Mouse (Mus musculus) T-helper 17 cell (primary cell): ENCODE data around the gene Thtpa.

Source experiments
- in situ Hi-C, 2 experiments: fragments of 300-600 bp; cut with MboI, MseI; formaldehyde crosslinking; loops; 1 replicate in 1 of 2; 2 replicates in 1 of 2; pipeline ENCODE4 v1.15.1; 2025; ENCODE audit warnings: high pct_unique_total_duplicates in 2 of 2

Gene Thtpa

DNA sequence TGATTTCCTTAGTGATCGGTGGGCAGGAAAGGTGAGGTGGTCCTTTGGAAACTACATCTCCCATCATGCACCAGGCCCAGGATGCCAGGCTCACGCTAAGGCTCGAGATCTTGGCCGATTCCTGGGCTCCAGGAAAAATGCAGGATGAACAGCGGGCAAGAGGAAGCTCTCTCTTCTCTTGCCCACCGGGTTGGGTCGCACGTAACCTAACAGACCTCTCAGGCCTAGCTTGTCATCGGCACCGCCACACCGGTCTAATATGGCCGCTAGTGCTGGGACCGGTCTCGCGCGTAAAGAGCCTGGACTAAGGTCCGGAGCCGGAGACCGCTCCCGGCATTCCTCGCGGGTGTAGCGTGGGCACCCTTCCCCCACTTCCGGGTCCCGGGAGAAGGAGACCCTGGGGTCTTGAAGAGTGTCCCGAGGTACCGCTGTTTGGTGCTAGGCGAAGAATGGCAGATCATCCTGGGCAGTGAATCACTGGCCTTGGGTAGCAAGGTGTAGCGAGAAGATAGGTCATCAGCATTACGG, at the start of gene Thtpa:
TSS of gene Thtpa (plus strand) at position 81 of the 528 bp plus-strand sequence.
- in situ Hi-C loops, result no loop called here

- in situ Hi-C loops, result no loop called here
These were observed 46.5 kb upstream of the Thtpa start for GRCm38 (mm10) chr14:55047971-55048531.

- in situ Hi-C loops, result no loop called here
These were observed 42.1 kb upstream of the Thtpa start for GRCm38 (mm10) chr14:55052496-55052895.

DNA sequence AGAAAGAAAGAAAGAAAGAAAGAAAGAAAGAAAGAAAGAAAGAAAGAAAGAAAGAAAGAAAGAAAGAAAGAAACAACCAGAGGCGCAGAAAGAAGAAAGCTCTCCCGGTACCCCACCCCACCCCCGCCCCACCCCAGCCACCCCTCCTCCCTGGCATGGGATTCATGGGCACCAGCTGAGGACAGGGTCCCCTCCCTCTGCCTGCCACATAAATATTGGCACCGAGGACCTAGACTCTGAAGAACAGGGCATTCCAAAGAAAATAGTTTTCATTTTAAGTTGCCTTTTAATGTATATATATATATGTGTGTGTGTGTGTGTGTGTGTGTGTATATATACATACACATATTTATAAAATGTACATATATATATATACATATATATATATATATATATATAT, 41.5 kb upstream of the Thtpa start:
- in situ Hi-C loops, result no loop called here

DNA sequence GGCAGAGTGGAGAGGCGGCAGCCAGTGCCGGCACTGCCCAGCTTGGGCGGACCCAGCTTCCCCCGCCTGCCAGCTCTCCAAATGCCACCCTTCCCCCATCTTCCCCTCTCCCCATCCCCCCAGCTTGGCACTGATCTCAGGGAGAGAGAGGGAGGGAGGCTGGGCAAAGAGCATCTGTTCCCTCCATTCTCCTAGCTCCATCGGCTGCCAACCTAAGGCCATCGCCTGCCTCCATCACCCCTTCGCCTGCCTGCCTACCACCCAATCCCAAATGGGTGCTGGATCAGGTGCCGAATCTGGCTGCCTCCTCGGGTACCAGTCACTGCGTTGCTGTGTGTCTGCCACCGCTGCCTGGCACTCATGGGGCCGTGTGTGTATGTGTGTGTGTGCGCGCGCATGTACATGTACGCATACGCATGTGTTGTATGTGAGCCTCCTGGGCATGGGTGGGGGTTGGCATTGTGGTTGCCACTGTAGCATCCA, 40.8 kb upstream of the Thtpa start:
- in situ Hi-C loops, result no loop called here

DNA sequence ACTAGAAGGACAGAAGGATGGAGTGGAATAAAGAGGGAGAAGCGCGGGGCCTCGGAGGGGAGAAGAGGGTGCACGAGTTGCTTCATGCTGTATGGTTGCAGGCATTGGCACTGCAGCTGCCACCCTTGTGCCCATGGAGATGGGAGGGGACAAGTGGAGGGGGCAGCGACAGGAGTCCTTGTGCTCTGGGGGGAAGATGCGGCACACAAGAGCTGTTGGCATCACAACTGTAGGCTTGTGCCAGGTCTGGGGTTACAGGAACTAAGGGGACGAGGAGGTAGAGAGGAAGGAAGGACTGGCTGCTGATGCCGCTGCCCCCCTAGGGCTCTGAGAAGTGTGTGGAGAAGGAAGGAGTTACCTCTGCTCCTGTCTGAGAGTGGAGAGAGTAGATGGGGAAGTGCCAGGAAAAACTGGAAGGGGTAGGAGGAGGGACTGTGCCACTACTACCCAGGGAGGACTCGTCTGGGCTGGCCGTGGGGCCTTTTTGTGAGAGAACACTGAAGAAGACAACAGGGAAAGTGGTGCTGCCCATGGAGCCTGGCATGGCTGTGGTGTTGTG, 40.3 kb upstream of the Thtpa start:
- in situ Hi-C loops, result no loop called here

DNA sequence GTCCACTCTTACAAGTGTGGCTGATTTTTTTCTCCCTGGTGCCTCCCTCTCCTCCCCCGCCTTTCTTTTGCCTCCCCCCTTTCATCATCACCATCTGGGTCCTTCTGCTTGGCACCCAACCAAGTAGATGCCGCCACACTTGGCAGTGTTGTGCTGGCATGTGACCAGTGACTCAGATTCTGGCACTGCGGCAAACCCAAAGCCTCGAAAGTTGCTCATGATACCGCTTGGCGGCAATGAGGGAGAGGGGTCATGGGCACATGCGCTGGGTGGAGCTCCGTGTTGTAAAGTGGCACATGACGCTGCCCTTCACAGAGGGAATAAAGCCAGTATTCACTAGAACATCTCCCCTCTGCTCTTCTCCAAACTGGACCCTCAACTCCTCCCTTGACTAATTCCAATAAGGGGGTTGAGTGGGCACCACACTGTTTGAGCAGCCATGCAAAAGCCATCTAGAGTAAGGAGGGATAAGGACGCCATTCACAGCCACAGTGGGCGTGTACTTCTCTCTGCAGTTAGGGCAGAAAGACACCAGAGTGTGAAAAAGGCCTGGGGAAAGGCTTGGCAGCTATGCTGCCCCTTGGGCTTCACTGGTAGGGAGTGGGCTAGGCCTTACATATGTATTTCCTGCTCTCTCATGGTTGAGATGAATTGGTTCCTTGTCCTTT, 39.3 kb upstream of the Thtpa start:
- in situ Hi-C loops, result no loop called here

DNA sequence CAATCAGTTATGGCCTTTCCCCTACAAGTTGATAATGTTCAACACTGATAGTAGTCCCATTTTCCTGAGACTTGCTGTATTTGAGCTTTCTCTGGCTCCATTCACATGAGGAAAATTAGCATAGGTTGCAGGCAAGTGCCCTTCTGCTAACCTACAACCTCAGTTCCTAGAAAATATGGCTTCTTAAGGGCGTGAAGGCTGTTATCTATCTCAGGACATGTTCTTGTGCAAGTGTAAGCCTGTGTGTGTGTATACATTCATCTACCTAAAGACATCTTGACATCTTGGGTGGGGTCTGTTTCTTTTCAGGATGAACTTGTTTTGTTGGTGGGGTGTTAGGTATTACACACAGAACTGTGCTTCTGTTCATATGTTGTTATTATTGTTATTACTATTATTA, 35.6 kb upstream of the Thtpa start:
- in situ Hi-C loops, result no loop called here

- in situ Hi-C loops, result no loop called here
These were observed 34.7 kb upstream of the Thtpa start for GRCm38 (mm10) chr14:55059931-55060330.

- in situ Hi-C loops, result no loop called here
These were observed 32.7 kb upstream of the Thtpa start for GRCm38 (mm10) chr14:55061845-55062244.

GRCm38 (mm10) chr14:55062626-55063025, 32.0 kb upstream of the Thtpa start:
- in situ Hi-C loops, result no loop called here

DNA sequence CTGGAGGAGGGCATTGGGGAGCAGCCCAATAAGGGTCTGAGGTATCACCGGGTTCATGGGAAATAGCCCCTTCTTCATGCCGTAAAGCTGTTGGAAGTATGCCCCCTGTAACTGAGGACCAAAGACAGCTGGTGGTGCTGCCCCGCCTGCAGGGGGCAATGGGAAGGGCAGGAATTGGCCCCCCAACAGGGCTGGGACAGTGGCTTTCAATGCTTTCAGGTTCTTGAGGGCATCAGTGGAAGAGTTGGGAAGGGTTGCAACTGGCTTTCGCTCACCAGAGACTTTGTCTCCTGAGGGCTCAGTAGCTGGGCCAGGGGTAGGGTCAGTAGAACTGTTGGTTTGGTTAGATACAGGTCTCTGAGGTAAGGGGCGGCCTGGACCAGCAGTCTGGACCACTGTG, 31.5 kb upstream of the Thtpa start:
- in situ Hi-C loops, result no loop called here

DNA sequence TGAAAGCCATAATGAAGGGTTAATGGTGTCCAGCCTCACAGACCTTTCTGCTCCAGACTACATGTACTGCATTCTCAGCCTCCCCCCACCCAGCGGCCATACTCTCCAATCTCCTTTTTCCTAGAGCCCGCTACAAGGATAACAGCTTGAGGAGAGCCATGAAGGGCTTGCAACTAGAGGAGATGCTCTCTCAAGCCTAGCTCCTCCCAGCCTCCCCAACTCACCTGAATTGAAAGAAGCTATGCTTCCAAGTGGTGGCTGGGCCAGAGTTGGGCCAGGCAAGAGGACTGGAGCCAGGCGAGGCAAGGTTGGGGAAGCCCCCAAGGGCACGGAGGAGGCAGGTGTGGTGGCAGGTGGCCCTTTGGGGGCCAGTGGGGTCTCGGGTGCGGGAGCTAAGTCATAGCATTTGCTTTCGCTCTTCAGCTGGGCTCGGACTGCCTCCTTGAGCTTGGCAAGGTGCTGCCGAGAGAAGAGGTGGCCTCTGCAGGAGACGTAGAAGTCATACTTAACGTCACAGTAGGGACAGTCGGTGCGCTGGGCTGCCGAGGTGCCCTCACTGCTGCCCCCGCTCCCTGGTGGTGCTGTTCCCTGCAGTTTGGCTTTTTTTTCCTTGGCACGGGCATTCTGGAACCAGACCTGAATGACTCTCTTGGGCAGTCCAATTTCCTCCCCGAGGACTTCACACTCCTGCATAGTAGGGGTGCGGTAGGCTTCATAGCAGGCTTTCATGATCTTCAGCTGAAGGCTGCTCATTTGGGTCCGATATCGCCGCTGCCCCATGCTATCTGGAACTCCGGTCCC, 30.8 kb upstream of the Thtpa start:
- in situ Hi-C loops, result no loop called here

GRCm38 (mm10) chr14:55064481-55065370, 29.9 kb upstream of the Thtpa start:
- in situ Hi-C loops, result no loop called here

DNA sequence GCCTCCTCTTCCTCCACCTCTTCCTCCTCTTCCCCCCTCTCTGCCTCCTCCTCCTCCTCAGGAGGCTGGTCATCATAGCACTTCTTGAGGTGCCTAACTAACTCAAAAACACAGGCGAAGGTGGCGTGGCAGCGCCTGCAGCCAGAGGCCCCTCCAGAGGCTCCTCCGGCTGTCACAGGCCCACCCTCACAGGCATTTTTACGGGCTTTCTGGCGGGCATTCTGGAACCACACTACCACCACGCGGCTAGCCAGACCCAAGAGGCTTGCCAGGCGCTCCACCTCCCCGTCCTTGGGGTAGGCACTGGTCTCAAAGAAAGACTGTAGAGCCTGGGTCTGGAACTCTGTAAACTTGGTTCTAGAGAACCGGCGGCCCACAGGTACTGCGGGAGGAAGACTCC, 29.2 kb upstream of the Thtpa start:
- in situ Hi-C loops, result no loop called here

GRCm38 (mm10) chr14:55066042-55066441, 28.5 kb upstream of the Thtpa start:
- in situ Hi-C loops, result no loop called here

GRCm38 (mm10) chr14:55071756-55072155, 22.8 kb upstream of the Thtpa start:
- in situ Hi-C loops, result no loop called here

- in situ Hi-C loops, result no loop called here
These were observed 20.2 kb upstream of the Thtpa start for GRCm38 (mm10) chr14:55074416-55074815.

GRCm38 (mm10) chr14:55076224-55076623, 18.4 kb upstream of the Thtpa start:
- in situ Hi-C loops, result loop anchor here (5.0 kb wide), 1 partner anchor 49 kb away; no protein-coding TSS in a partner anchor

DNA sequence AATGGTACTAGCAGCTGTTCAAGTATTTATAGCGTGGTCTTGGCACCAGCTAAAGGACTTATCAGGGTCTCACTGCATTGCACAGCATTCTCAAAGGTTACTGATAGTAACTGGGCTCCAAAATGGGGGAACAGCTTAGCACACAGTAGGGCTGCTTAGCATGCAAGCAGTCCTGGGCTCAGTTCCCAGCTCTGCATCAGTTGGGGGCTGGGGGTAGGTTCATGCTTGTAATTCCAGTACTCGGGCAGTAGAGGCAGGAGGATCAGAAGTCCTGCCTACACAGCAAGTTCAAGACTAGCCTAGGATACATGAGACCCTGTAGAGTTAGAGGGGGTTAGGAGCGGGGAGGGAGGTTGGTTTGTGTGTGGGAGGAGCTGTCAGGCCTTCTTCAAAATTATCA, 17.6 kb upstream of the Thtpa start:
- in situ Hi-C loops, result loop anchor here (5.0 kb wide), 1 partner anchor 50 kb away; no protein-coding TSS in a partner anchor
